Mouse (Mus musculus): Measurements from ENCODE around the gene Card6. TPM values are rescaled to one million over a fixed set of nuclear protein-coding genes. Genes with fewer than 3 reads are reported as not detected.

Gene Card6
- polyA plus RNA-seq, 2 experiments from 2014 or later = 31.6 to 35.4 TPM

DNA sequence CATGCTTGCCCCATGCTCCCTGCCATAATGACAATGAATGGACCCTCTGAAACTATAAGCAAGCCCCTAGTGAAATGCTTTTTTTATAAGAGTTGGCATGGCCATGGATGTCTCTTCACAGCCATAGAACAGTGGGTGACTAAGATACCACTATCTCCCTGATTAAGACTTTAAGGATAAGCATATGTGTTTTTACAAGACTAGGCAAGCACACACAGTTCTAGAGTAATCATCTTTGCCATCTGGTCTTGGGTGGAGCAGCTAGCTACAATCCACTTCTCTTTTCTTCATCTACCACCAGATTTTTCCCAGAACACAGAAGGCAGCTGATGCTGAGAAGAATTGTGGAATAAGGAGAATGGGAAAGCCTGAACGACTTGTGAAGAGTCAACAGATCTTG, 27.1 kb downstream of the Card6 start:
- no peak for ATAC-seq

DNA sequence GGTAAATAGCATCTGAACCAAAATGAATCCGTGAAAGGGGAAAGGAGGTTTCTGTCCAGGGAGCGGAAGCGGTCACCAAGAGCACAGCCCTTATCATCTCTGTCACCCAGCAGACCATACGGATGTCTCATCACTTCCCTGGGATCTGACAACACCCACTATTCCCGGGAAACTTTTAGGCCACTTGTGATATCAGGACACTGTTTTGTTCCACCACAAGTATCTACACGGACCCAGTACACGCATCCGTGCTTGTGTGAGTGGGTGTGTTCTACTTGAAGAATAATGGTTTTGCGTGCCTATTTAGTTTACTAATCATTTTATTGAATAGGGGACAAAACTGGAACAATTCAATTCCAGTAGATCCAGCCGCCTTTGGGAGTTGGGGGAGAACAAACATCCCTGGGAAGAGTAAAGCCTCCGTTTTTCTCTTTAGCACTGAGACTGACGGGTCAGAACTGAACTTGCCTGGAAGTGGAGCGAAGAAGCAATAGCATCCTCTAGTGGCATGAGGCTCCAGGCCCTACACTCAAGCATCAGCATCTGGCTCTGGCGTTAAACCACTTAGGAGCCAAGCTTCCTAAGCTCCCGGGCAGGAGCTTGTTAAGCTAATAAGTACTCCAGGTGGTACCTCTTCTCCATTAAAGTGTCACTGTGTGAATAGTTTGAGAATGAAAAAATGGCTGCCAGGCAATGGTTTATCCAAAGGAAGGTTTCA, 39.4 kb downstream of the Card6 start:
- ATAC-seq = no peak

DNA sequence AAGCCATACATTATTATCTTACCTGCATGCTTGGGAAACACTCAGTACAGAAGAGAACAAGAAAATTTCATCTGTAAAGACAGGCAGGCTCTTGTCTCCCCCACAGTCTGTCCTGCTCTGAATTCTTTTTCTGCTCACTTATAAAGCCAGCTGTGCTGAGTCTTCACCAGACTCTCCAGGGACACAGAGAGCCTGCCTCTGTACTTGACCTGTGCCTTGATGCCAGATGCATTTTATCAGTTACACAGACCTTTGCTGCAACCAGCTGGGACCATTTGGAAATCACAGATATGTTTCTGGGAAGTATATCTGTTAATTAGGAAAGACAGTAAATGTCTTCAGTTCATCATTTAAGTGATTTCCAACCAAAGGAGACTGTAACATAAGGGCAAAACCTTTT, 44.7 kb downstream of the Card6 start, which contains the start of gene C7:
Gene C7, minus strand, starts transcription at position 106 of the 400 bp plus-strand sequence.
- ATAC-seq = no peak

Other genes with a start within 250 kb of the Card6 start
- gene Mroh2b, start 209.8 kb downstream of the Card6 start, polyA plus RNA-seq (2017; shearing (Covaris generic)) = not detected
- not detected for gene C7, start 44.8 kb downstream of the Card6 start, polyA plus RNA-seq (2017; shearing (Covaris generic))
- 1,000 to 10,000 TPM; 2,142 to 2,785 TPM for gene Rpl37, start 8.1 kb upstream of the Card6 start, polyA plus RNA-seq (2017; shearing (Covaris generic))
- 10 to 100 TPM; 22.4 to 23.6 TPM for gene Prkaa1, start 35.3 kb upstream of the Card6 start, polyA plus RNA-seq (2017; shearing (Covaris generic))
- gene Ttc33, start 77.0 kb upstream of the Card6 start, polyA plus RNA-seq (2017; shearing (Covaris generic)) = 10 to 100 TPM; 59.4 to 68.8 TPM
- gene Ptger4, start 135.6 kb upstream of the Card6 start, polyA plus RNA-seq (2017; shearing (Covaris generic)) = 10 to 100 TPM; 33.9 to 36.7 TPM

Data from activated CD4-positive, CD25-positive, alpha-beta regulatory T cell, adult 4 months (primary cell).